Mouse (Mus musculus): ENCODE data around the gene Sugp1.
"Not testable (repeated sequence)": the region's sequence is repeated elsewhere in the genome, so short reads cannot be mapped to it uniquely, and the experiment has no call there.

The Sugp1 gene

GRCm38 (mm10) chr8:70049662-70050061, 7.0 kb downstream of the Sugp1 start:
- no peak for DNase-seq (ENCODE audit: low read depth)

GRCm38 (mm10) chr8:70050434-70050833, 7.8 kb downstream of the Sugp1 start:
- not testable (repeated sequence) for DNase-seq (ENCODE audit: low read depth)

DNA sequence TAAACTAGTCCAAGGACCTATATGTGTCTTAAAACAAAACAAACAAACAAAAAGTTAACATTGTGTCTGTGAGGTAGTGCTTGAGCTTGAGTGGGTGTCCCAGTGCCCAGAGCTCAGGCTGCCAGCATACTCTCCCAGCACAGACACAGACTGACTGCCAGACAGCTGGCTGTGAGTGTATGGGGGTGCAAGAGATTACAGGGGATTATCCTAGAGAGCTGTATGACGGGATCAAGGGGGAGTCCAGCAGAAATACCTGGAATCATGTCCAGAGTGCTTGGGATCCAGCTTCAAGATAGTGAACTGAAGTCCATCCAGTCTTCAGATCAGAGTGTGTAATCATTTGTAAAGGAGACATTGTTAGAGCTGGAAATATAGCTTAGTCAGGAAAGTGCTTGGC, 15.1 kb downstream of the Sugp1 start:
- DNase-seq (ENCODE audit: low read depth): no peak

DNA sequence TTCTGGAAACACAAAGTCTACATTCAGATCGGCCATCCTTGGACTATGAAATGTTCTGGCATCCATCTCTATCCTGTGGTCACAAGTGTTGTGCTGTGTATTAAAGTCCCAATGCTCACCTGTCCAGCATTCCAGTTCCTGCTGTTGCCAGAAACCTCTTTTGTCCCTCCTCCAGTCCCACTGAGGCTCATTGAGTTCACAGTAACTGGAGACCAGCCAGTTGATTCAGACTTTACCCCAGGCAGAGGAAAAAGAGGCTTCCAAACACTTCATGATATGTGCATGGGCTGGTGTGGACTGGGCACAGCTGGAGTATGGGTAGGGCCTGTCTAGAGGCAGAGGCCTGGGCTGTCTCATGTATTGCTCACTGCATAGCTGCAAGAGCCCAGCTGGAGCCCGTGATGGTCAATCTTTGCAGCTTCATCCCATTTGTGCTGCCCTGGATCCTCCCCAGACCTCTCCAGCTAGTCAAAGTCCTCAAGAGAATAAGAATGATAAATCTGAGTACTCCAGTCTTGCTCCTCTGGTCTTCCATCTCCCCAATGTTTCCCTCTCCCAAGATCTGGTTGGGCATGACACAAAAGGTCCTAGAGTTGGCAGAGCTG, 29.3 kb downstream of the Sugp1 start:
- peak; percentile 12 for DNase-seq (ENCODE audit: low read depth)

GRCm38 (mm10) chr8:70072441-70073069, 29.9 kb downstream of the Sugp1 start, which contains the start of gene Tm6sf2:
Gene Tm6sf2, plus strand, starts transcription at chr8:70072924.
- DNase-seq (ENCODE audit: low read depth): peak; percentile 17

GRCm38 (mm10) chr8:70073120-70073519, 30.5 kb downstream of the Sugp1 start:
- no peak for DNase-seq (ENCODE audit: low read depth)

GRCm38 (mm10) chr8:70073682-70074081, 31.1 kb downstream of the Sugp1 start:
- no peak for DNase-seq (ENCODE audit: low read depth)

DNA sequence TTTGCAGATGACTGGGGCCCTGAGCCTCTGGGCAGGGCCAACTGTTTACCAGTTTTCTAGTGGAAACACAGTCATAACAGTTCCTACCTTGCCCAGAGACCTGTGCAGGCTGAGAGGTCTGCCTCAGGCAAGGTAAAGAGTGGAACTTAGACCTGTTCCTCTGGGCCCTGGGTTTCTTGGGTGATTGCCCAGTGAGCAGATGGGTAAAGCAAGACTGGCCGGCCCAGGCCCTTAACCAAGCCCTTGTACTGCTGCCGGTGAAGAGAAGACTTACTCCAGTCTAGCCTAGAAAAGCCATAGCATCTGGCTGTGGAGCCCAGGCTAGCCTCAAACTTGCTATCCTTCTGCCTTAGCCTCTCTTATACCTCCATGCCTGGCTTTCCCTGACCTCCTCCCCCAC, 39.4 kb downstream of the Sugp1 start:
- DNase-seq (ENCODE audit: low read depth): no peak

GRCm38 (mm10) chr8:70083285-70083684, 40.7 kb downstream of the Sugp1 start, which contains the start of gene Hapln4:
Gene Hapln4, plus strand, starts transcription at chr8:70083457.
- DNase-seq (ENCODE audit: low read depth): no peak

GRCm38 (mm10) chr8:70084191-70085065, 41.8 kb downstream of the Sugp1 start:
- DNase-seq (ENCODE audit: low read depth): no peak

DNA sequence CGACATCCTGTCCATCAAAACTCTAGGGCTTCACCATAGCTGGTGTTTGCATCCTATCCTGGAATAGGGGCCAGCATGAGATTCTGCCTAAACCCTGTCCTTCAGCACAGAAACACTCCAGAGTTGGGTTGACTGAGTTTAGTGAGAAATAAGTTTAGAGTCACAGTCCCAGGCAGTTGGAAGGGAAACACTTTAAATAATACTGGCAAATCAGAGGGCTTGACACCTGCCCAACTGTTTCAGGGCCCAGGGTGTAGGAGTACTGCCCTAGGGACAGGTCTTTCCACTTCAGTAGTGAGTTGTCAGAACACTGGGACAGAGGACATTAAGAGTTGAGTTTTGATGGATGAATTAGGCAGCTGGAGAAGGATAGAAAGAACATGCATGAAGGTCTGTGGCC, 43.5 kb downstream of the Sugp1 start:
- no peak for DNase-seq (ENCODE audit: low read depth)

- no peak for DNase-seq (ENCODE audit: low read depth)
Measured at GRCm38 (mm10) chr8:70087237-70087636, 44.6 kb downstream of the Sugp1 start.

GRCm38 (mm10) chr8:70087836-70088650, 45.4 kb downstream of the Sugp1 start:
- no peak for DNase-seq (ENCODE audit: low read depth)

GRCm38 (mm10) chr8:70089296-70089960, 46.8 kb downstream of the Sugp1 start:
- no peak for DNase-seq (ENCODE audit: low read depth)

- no peak for DNase-seq (ENCODE audit: low read depth)
Measured at GRCm38 (mm10) chr8:70092786-70093185, 50.2 kb downstream of the Sugp1 start.

DNA sequence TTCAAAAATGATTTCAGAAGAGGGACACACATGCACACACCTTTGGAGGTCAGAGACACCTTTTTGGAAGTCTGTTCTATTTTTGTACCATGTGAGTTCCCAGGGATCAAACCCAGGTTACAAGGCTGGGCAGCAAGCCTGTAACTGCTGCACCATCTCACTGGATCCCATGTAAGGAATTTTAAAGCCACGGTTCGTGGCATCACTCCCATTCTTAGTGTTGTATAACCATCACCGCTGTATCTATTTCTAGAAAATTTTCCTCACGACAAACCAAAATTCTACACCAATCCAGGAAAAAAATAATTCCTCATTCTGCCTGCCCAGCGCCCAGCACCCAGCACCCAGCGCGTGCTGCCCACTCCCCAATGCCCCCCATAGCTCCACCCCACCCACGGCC, 56.7 kb downstream of the Sugp1 start:
- no peak for DNase-seq (ENCODE audit: low read depth)

DNA sequence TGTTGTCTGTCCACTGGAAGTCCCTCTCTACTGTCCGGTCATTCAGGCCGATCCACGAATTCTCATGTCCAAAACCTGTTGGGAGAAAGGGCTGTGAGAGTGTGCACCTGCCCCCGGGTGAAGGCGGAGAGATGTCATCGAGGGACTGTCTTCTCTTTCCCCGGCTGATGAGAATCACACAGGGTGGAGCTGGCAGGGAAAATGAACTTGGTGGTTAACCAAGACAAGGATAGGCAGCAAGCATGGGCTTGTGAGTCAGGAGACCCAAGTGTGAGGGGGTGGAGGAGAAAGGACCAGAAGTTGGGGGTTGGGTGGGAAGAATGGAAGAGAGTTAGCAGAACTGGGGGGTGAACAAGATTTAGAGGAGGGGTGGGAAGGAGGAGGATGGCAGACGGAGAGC, 57.6 kb downstream of the Sugp1 start:
- DNase-seq (ENCODE audit: low read depth): no peak

GRCm38 (mm10) chr8:70104506-70104905, 61.9 kb downstream of the Sugp1 start:
- DNase-seq (ENCODE audit: low read depth): peak; percentile 76

DNA sequence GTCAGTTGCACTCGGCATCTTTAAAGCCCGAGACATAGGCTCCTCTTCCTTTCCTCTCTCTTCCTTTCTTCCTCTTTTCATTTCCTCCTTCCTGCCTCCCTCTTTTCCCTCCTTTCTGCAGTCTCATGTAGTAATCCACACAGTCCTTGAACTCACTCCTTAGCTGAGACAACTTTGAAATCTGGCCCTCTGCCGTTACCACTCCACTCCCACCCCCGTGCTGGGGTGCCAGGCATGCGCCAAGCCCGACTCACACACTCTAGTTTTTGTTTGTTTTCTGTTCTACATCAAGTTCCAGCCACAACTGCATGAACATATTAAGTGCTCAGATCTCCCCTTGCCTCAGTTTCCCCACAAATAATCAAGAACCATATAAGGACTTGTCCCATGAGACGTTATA, 62.3 kb downstream of the Sugp1 start:
- no peak for DNase-seq (ENCODE audit: low read depth)

- no peak for DNase-seq (ENCODE audit: low read depth)
Measured at GRCm38 (mm10) chr8:70110451-70110850, 67.8 kb downstream of the Sugp1 start.

GRCm38 (mm10) chr8:70111192-70111795, 68.7 kb downstream of the Sugp1 start:
- no peak for DNase-seq (ENCODE audit: low read depth)
